Mouse (Mus musculus) C2C12 (cell line): ENCODE results near the gene Pnrc2. TPM values are rescaled to one million over a fixed set of nuclear protein-coding genes. Genes with fewer than 3 reads are reported as not detected.

Experiments
- H3K27me3 ChIP-seq: one replicate; pipeline ENCODE4 v1.6.1; 2011; ENCODE audit not compliant: control insufficient read depth, insufficient read depth, insufficient read length
- H3K36me3 ChIP-seq: one replicate; pipeline ENCODE4 v1.6.1; 2011; ENCODE audit not compliant: control insufficient read depth, insufficient read depth
- H3K4me3 ChIP-seq: one replicate; pipeline ENCODE4 v1.5.1; 2011; ENCODE audit warnings: mild to moderate bottlenecking, control low read depth; ENCODE audit not compliant: poor library complexity, insufficient read depth, severe bottlenecking
- H3K79me2 ChIP-seq: one replicate; pipeline ENCODE4 v1.6.1; 2011; ENCODE audit not compliant: control insufficient read depth, insufficient read depth
- H3K79me3 ChIP-seq: one replicate; pipeline ENCODE4 v1.6.1; 2011; ENCODE audit warnings: low read depth, control low read depth
- H3ac ChIP-seq: one replicate; pipeline ENCODE3; 2011; ENCODE audit warnings: low read depth; ENCODE audit not compliant: control insufficient read depth, insufficient read length
- CEBPB ChIP-seq: IDR thresholded peaks from one replicate; pipeline ENCODE4 v1.6.1; 2011; ENCODE audit warnings: low read depth, mild to moderate bottlenecking, control low read depth, moderate library complexity
- CTCF ChIP-seq: IDR thresholded peaks from one replicate; pipeline ENCODE4 v1.5.1; 2011; ENCODE audit not compliant: control insufficient read depth, insufficient read depth, insufficient read length
- FOSL1 ChIP-seq: IDR thresholded peaks from one replicate; pipeline ENCODE4 v1.8.0; 2011; ENCODE audit warnings: mild to moderate bottlenecking, low read length; ENCODE audit not compliant: poor library complexity, insufficient read depth, severe bottlenecking
- MAX ChIP-seq: IDR thresholded peaks from one replicate; pipeline ENCODE4 v1.6.1; 2011; ENCODE audit warnings: mild to moderate bottlenecking, control low read depth
- MYOD1 ChIP-seq: IDR thresholded peaks from one replicate; pipeline ENCODE4 v1.6.1; 2011; ENCODE audit warnings: low read depth; ENCODE audit not compliant: control insufficient read depth, insufficient read length
- MYOG ChIP-seq: IDR thresholded peaks from one replicate; pipeline ENCODE4 v1.6.1; 2011; ENCODE audit not compliant: control insufficient read depth, insufficient read length; ENCODE audit errors: extremely low read depth
- USF1 ChIP-seq: IDR thresholded peaks from one replicate; pipeline ENCODE4 v1.6.1; 2011; ENCODE audit warnings: low read depth, mild to moderate bottlenecking, control low read depth, moderate library complexity
- polyA plus RNA-seq: library from polyadenylated mRNA; unstranded; fragments of >200 nt; fragmentation: generic; extraction: Trizol; gene quantifications from one replicate; pipeline ENCODE4 v1.2.1, GENCODE M21; 2012; ENCODE audit warnings: missing spikeins

The Pnrc2 gene
- polyA plus RNA-seq, 1 experiment, result 21.7 TPM

DNA sequence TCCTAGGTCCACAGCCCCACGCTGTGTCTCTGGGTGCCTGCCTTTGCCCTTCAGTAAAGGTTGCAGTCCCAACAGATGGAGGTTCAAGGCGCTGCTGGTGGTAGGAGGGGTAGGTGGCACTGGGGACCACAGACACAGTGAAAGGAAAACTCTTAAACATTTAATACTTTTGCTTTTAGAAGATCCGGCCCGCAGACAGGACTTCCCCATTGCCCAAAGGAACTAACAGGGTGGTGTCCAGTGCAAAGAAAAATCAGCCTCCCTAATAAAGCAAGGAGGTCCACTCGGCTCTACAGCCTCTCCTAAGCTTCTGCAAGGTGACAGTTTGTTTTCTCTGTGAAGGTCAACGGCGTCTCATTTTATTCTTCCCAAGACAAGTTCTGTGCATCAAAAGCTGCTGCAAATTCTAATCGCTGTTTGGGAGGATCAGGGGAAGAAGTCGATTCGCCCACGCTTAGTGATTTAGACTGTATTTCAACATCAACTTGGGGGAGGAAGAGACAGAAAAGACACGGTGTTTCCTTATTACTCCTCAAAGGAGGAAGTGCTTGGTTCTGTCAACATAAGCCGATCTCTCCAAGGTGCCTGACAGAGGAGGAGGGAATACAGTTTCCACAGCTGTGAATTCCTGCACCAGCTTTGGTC is 45.1 kb upstream of the Pnrc2 start:
- Histone ChIP-seq H3K27me3 (peaks cover 17% of the 10 kb centered on the region), H3ac (no peak overlapping the region), H3K36me3 (peaks cover 4% of the 10 kb centered on the region), H3K79me3 (no peaks in the 10 kb centered on the region), H3K4me3 (no peak overlapping the region), H3K79me2 (no peaks in the 10 kb centered on the region)
- TF ChIP-seq USF1 (no peak), MAX (no peak), FOSL1 (no peak), MYOD1 (no peak), CTCF (no peak), MYOG (no peak), CEBPB (no peak)

DNA sequence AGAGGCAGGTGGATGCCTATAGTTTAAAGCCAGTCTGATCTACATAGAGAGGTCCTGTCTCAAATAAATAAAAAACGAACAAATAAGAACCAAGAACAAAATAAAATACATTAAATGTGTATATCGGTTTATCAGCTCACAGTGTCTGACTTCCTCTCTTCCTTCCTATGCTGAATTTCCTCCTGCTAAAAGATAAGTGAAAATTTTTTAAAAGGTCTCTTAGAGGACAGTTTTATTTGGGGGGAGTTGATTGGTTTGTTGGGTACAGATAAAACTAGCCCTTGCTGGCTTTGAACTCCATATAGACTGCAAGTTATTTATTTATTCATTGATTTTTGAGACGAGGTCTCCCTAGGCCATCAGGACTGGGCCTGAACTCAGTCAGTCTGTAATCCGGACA is 39.8 kb upstream of the Pnrc2 start:
- Histone ChIP-seq H3K79me2 (no peaks in the 10 kb centered on the region), H3ac (no peak overlapping the region), H3K79me3 (no peaks in the 10 kb centered on the region), H3K4me3 (no peak overlapping the region), H3K36me3 (no peaks in the 10 kb centered on the region), H3K27me3 (peaks cover 20% of the 10 kb centered on the region)
- no peak for TF ChIP-seq USF1
- TF ChIP-seq CTCF, result no peak

DNA sequence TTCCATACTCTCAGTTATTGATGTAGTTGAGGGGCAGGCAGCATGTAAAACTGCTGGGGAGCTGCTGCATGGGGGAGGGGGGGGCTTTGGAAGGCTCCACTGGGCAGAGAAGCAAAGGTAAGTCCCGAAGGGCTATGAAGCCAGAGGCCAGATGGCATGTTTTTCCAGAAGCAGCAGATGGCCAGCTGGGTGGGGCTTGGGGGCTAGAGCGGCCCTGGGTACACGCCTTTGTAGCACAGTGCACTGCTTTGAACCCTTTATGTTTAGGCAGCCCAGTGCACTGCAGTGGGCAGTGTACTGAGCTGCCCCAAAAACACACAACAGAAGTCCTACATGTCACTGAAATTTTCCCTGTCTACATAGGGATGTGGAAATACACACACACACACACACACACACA is 39.2 kb upstream of the Pnrc2 start:
- peaks cover 19% of the 10 kb centered on the region for H3K27me3 ChIP-seq
- no peaks in the 10 kb centered on the region for H3K36me3 ChIP-seq
- H3K79me2 ChIP-seq, result no peaks in the 10 kb centered on the region
- TF ChIP-seq USF1 (no peak), MYOD1 (no peak), MAX (no peak), CEBPB (no peak), CTCF (no peak), FOSL1 (no peak), MYOG (no peak)
- no peak overlapping the region for H3ac ChIP-seq
- no peaks in the 10 kb centered on the region for H3K79me3 ChIP-seq
- no peak overlapping the region for H3K4me3 ChIP-seq

DNA sequence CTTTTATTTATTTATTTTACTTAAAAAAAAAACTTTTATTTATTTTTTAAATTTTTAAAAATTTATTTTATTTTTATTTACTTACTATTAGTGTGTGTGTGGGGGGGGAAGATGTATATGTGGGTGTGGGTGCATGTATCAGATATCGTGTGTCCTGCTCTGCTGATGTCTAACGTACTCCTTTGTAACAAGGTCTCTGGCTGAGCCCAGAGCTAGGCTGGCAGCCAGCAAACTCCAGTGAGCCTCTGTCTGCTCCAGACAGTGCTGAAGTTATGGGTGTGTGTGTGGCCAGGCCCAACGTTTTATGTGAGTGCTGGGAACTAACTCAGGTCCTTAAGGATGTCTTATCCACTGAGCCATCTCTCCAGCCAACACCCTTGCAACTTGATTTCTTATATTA is 38.5 kb upstream of the Pnrc2 start:
- Histone ChIP-seq H3K36me3 (no peaks in the 10 kb centered on the region), H3K79me3 (no peaks in the 10 kb centered on the region), H3K4me3 (no peak overlapping the region), H3K79me2 (no peaks in the 10 kb centered on the region), H3ac (no peak overlapping the region), H3K27me3 (peaks cover 14% of the 10 kb centered on the region)
- TF ChIP-seq FOSL1 (no peak), MYOD1 (no peak), CEBPB (no peak), CTCF (no peak)

DNA sequence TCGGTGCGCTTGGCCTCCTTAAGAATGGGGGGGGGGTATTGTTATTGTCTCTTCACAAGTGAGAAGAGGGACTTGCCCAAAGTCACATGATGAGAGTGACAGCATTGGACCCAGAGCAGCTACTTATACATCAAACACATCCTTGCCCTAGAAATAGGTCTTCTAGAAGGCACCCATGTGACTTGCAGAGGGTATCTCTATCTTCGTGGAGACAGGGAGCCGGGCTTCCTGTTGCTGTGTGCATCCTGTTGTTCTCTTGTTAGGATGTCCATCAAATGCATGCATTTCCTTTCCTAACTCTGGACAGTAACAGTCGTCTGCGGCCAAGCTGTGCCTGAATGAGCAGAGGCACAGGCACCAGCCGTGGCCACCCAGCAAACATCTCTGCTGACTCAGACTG is 37.9 kb upstream of the Pnrc2 start:
- TF ChIP-seq CTCF, result no peak
- no peak for TF ChIP-seq USF1
- TF ChIP-seq MAX, result no peak
- TF ChIP-seq CEBPB, result no peak
- TF ChIP-seq MYOG, result no peak
- H3K79me2 ChIP-seq, result no peaks in the 10 kb centered on the region

DNA sequence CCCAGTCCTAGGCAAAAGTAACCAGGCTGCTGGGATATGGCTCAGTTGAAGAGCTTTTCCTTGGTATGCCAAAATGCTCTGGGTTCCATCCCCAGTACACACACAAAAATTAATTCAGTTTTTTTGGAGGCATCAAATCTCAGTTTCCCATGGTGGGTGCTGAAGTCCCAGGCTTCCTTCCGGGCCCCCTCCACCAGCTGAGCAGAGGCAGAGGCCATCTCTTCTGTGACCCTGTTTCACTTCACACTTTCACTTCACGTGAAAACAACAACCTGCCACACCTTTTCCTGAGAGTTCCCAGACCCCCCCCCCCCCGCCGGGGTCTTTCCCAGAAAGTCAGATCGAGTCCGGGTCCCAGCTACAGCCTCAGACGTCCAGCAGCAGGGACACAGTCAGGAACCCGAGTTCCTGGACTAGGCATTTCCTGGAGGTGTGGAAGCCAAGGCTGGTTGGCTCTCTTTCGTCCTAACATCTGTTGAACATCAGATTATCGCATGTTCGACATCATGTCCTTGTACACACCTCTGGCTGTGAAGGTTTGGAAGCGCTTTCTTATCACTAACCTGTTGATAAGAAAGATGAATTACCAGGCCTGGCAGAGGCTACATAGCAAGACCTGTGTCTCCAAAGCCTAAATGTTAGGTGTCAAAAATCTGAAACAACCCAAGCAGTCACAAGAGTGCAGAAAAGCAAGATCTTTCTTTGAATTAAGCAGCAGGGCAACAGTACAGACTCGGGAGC is 35.8 kb upstream of the Pnrc2 start:
- Histone ChIP-seq H3K79me2 (no peaks in the 10 kb centered on the region), H3K27me3 (peaks cover 14% of the 10 kb centered on the region), H3K79me3 (no peaks in the 10 kb centered on the region), H3K36me3 (no peaks in the 10 kb centered on the region), H3K4me3 (no peak overlapping the region), H3ac (no peak overlapping the region)
- TF ChIP-seq CTCF (no peak), MYOG (no peak), FOSL1 (no peak), MAX (no peak), CEBPB (no peak)

More for the DNA sequence above, 37.9 kb upstream of the Pnrc2 start:
- H3K4me3 ChIP-seq, result no peak overlapping the region
- H3K27me3 ChIP-seq, result peaks cover 8% of the 10 kb centered on the region
- H3ac ChIP-seq, result no peak overlapping the region
- H3K79me3 ChIP-seq, result no peaks in the 10 kb centered on the region
- H3K36me3 ChIP-seq, result no peaks in the 10 kb centered on the region
